Mouse (Mus musculus): ENCODE data around the gene Arl8a. TPM values are rescaled to one million over a fixed set of nuclear protein-coding genes. Genes with fewer than 3 reads are reported as not detected.

The Arl8a gene
- polyA plus RNA-seq, 1 experiment, result 44.9 TPM

GRCm38 (mm10) chr1:135139906-135140305, 6.7 kb upstream of the Arl8a start:
- H3K4me1 ChIP-seq (ENCODE audit: control insufficient read depth, insufficient read depth, low read length), result peaks cover 5% of the 10 kb centered on the region; the same call in 1 of the 2 replicates
- TF ChIP-seq CTCF (IDR thresholded peaks at IDR 0.05; ENCODE audit: control insufficient read depth, insufficient read depth, low read length) (no peak), POLR2A (IDR thresholded peaks at IDR 0.05; ENCODE audit: borderline replicate concordance, control insufficient read depth, low read depth, low read length) (no peak)
- WGBS, result 70% methylated on average over 2 of the region's 2 CpGs
- no peak overlapping the region for H3K4me3 ChIP-seq (replicated peaks; ENCODE audit: control insufficient read depth, low read depth, low read length)
- H3K27ac ChIP-seq (ENCODE audit: control insufficient read depth, insufficient read depth, low read depth, low read length, poor library complexity), result no peak overlapping the region

GRCm38 (mm10) chr1:135142452-135142851, 4.2 kb upstream of the Arl8a start:
- TF ChIP-seq CTCF (IDR thresholded peaks at IDR 0.05; ENCODE audit: control insufficient read depth, insufficient read depth, low read length) (no peak), POLR2A (IDR thresholded peaks at IDR 0.05; ENCODE audit: borderline replicate concordance, control insufficient read depth, low read depth, low read length) (no peak)
- no peaks in the 10 kb centered on the region for H3K4me1 ChIP-seq (ENCODE audit: control insufficient read depth, insufficient read depth, low read length)
- no peak overlapping the region for H3K27ac ChIP-seq (ENCODE audit: control insufficient read depth, insufficient read depth, low read depth, low read length, poor library complexity)
- no peak overlapping the region for H3K4me3 ChIP-seq (replicated peaks; ENCODE audit: control insufficient read depth, low read depth, low read length)
- WGBS, result 77% methylated on average over 2 of the region's 2 CpGs

GRCm38 (mm10) chr1:135143940-135144339, 2.7 kb upstream of the Arl8a start:
- TF ChIP-seq POLR2A (IDR thresholded peaks at IDR 0.05; ENCODE audit: borderline replicate concordance, control insufficient read depth, low read depth, low read length) (no peak), CTCF (IDR thresholded peaks at IDR 0.05; ENCODE audit: control insufficient read depth, insufficient read depth, low read length) (no peak)
- WGBS, result 80% methylated on average over 2 of the region's 2 CpGs
- no peak overlapping the region for H3K27ac ChIP-seq (ENCODE audit: control insufficient read depth, insufficient read depth, low read depth, low read length, poor library complexity)
- H3K4me3 ChIP-seq (replicated peaks; ENCODE audit: control insufficient read depth, low read depth, low read length), result no peak overlapping the region
- H3K4me1 ChIP-seq (ENCODE audit: control insufficient read depth, insufficient read depth, low read length), result no peaks in the 10 kb centered on the region

GRCm38 (mm10) chr1:135146946-135147701, 500 bp downstream of the Arl8a start:
- WGBS, result under 1% methylated on average over 69 of the region's 69 CpGs
- Histone ChIP-seq H3K27ac (ENCODE audit: control insufficient read depth, insufficient read depth, low read depth, low read length, poor library complexity) (peak overlapping the region; percentile 95), H3K4me3 (replicated peaks; ENCODE audit: control insufficient read depth, low read depth, low read length) (peak overlapping the region; percentile 89), H3K4me1 (ENCODE audit: control insufficient read depth, insufficient read depth, low read length) (no peaks in the 10 kb centered on the region)
- TF ChIP-seq CTCF (IDR thresholded peaks at IDR 0.05; ENCODE audit: control insufficient read depth, insufficient read depth, low read length) (no peak), POLR2A (IDR thresholded peaks at IDR 0.05; ENCODE audit: borderline replicate concordance, control insufficient read depth, low read depth, low read length) (peak; percentile 50; the same call in 1 of the 2 replicates)

- Histone ChIP-seq H3K4me3 (replicated peaks; ENCODE audit: control insufficient read depth, low read depth, low read length) (peak overlapping the region; percentile 89), H3K27ac (ENCODE audit: control insufficient read depth, insufficient read depth, low read depth, low read length, poor library complexity) (peak overlapping the region; percentile 95), H3K4me1 (ENCODE audit: control insufficient read depth, insufficient read depth, low read length) (no peaks in the 10 kb centered on the region)
- under 1% methylated on average over 7 of the region's 7 CpGs for WGBS
- TF ChIP-seq CTCF (IDR thresholded peaks at IDR 0.05; ENCODE audit: control insufficient read depth, insufficient read depth, low read length), result no peak
- TF ChIP-seq POLR2A (IDR thresholded peaks at IDR 0.05; ENCODE audit: borderline replicate concordance, control insufficient read depth, low read depth, low read length), result no peak
Measured at GRCm38 (mm10) chr1:135147702-135148058, 1.1 kb downstream of the Arl8a start.

GRCm38 (mm10) chr1:135148476-135148875, 1.9 kb downstream of the Arl8a start:
- Histone ChIP-seq H3K27ac (ENCODE audit: control insufficient read depth, insufficient read depth, low read depth, low read length, poor library complexity) (no peak overlapping the region), H3K4me3 (replicated peaks; ENCODE audit: control insufficient read depth, low read depth, low read length) (no peak overlapping the region), H3K4me1 (ENCODE audit: control insufficient read depth, insufficient read depth, low read length) (no peaks in the 10 kb centered on the region)
- TF ChIP-seq POLR2A (IDR thresholded peaks at IDR 0.05; ENCODE audit: borderline replicate concordance, control insufficient read depth, low read depth, low read length), result no peak
- no peak for TF ChIP-seq CTCF (IDR thresholded peaks at IDR 0.05; ENCODE audit: control insufficient read depth, insufficient read depth, low read length)
- WGBS, result 73% methylated on average over 4 of the region's 4 CpGs

GRCm38 (mm10) chr1:135148996-135149395, 2.4 kb downstream of the Arl8a start:
- Histone ChIP-seq H3K27ac (ENCODE audit: control insufficient read depth, insufficient read depth, low read depth, low read length, poor library complexity) (no peak overlapping the region), H3K4me3 (replicated peaks; ENCODE audit: control insufficient read depth, low read depth, low read length) (no peak overlapping the region), H3K4me1 (ENCODE audit: control insufficient read depth, insufficient read depth, low read length) (no peaks in the 10 kb centered on the region)
- TF ChIP-seq POLR2A (IDR thresholded peaks at IDR 0.05; ENCODE audit: borderline replicate concordance, control insufficient read depth, low read depth, low read length) (no peak), CTCF (IDR thresholded peaks at IDR 0.05; ENCODE audit: control insufficient read depth, insufficient read depth, low read length) (no peak)
- WGBS, result 70% methylated on average over 5 of the region's 5 CpGs

GRCm38 (mm10) chr1:135154011-135154410, 7.4 kb downstream of the Arl8a start:
- no peak overlapping the region for H3K27ac ChIP-seq (ENCODE audit: control insufficient read depth, insufficient read depth, low read depth, low read length, poor library complexity)
- WGBS, result 56% methylated on average over 13 of the region's 13 CpGs
- TF ChIP-seq POLR2A (IDR thresholded peaks at IDR 0.05; ENCODE audit: borderline replicate concordance, control insufficient read depth, low read depth, low read length) (no peak), CTCF (IDR thresholded peaks at IDR 0.05; ENCODE audit: control insufficient read depth, insufficient read depth, low read length) (no peak)
- no peaks in the 10 kb centered on the region for H3K4me1 ChIP-seq (ENCODE audit: control insufficient read depth, insufficient read depth, low read length)
- no peak overlapping the region for H3K4me3 ChIP-seq (replicated peaks; ENCODE audit: control insufficient read depth, low read depth, low read length)

Data from bone marrow, adult 2 months (tissue).